Mouse (Mus musculus) MEL (cell line): Measurements from ENCODE around the gene Zfp275. TPM values are rescaled to one million over a fixed set of nuclear protein-coding genes. Genes with fewer than 3 reads are reported as not detected.

Experiments used
- DNase-seq: peaks from one replicate; pipeline ENCODE4 v3.0.0; 2011; ENCODE audit warnings: low read depth, low spot score
- H3K27ac ChIP-seq: 2 replicates; pipeline ENCODE4 v1.5.1; 2012; ENCODE audit warnings: low read depth, mild to moderate bottlenecking, control low read depth, low read length, moderate library complexity; ENCODE audit not compliant: control insufficient read depth
- H3K27me3 ChIP-seq, 2 experiments: fragments of 150-350 bp in 1 of 2; sonication (generic) in 1 of 2; 2 replicates each; pipeline ENCODE4 v1.6.1; 2012; ENCODE audit warnings: low read length in 2 of 2, mild to moderate bottlenecking in 2 of 2, improper control_type of control experiment in 1 of 2, moderate library complexity in 1 of 2; ENCODE audit not compliant: insufficient read depth in 2 of 2, control insufficient read depth in 1 of 2
- H3K36me3 ChIP-seq, 2 experiments: 2 replicates each; pipeline ENCODE4 v1.6.1; 2012 to 2014; ENCODE audit warnings: low read length in 2 of 2, improper control_type of control experiment in 1 of 2, inconsistent platforms in 1 of 2, mild to moderate bottlenecking in 1 of 2; ENCODE audit not compliant: insufficient read depth in 2 of 2, control insufficient read depth in 1 of 2
- H3K4me1 ChIP-seq, 2 experiments: fragments of 150-350 bp in 1 of 2; sonication (generic) in 1 of 2; 2 replicates each; pipeline ENCODE4 v1.6.1; 2012; ENCODE audit warnings: low read length in 2 of 2, improper control_type of control experiment in 1 of 2, mild to moderate bottlenecking in 1 of 2; ENCODE audit not compliant: insufficient read depth in 2 of 2, control insufficient read depth in 1 of 2
- H3K4me3 ChIP-seq, 2 experiments: fragments of 150-350 bp in 1 of 2; sonication (generic) in 1 of 2; 2 replicates each; pipeline ENCODE4 v1.5.1; 2012; ENCODE audit warnings: low read depth in 2 of 2, low read length in 2 of 2, mild to moderate bottlenecking in 2 of 2, moderate library complexity in 2 of 2, control low read depth in 1 of 2, improper control_type of control experiment in 1 of 2; ENCODE audit not compliant: control insufficient read depth in 1 of 2, insufficient read depth in 1 of 2
- H3K79me2 ChIP-seq: 2 replicates; pipeline ENCODE4 v1.6.1; 2012; ENCODE audit warnings: mild to moderate bottlenecking, low read length, moderate library complexity; ENCODE audit not compliant: control insufficient read depth, poor library complexity, insufficient read depth
- H3K9ac ChIP-seq: 2 replicates; pipeline ENCODE4 v1.6.1; 2012; ENCODE audit warnings: low read depth, mild to moderate bottlenecking, control low read depth, low read length, moderate library complexity; ENCODE audit not compliant: control insufficient read depth, poor library complexity, severe bottlenecking
- H3K9me3 ChIP-seq: fragments of 150-350 bp; sonication (generic); replicated peaks from 2 replicates; pipeline ENCODE4 v1.6.1; 2012; ENCODE audit warnings: mild to moderate bottlenecking, low read length, improper control_type of control experiment, moderate library complexity; ENCODE audit not compliant: insufficient read depth
- BHLHE40 ChIP-seq: IDR thresholded peaks from 2 replicates; pipeline ENCODE4 v1.6.1; 2012; ENCODE audit warnings: low read depth, mild to moderate bottlenecking, inconsistent platforms, low read length, improper control_type of control experiment, borderline replicate concordance
- CHD2 ChIP-seq: IDR thresholded peaks from 2 replicates; pipeline ENCODE4 v1.6.1; 2011; ENCODE audit warnings: low read length, improper control_type of control experiment
- CTCF ChIP-seq, 3 experiments: IDR thresholded peaks in 2 of 3; conservative IDR thresholded peaks in 1 of 3; 2 replicates each; pipeline ENCODE4 v1.5.1; 2011 to 2012; ENCODE audit warnings: low read length in 3 of 3, low read depth in 2 of 3, mild to moderate bottlenecking in 2 of 3, improper control_type of control experiment in 1 of 3, inconsistent platforms in 1 of 3, mixed read lengths in 1 of 3, moderate library complexity in 1 of 3; ENCODE audit not compliant: control insufficient read depth in 1 of 3, insufficient read depth in 1 of 3, poor library complexity in 1 of 3, severe bottlenecking in 1 of 3
- ELF1 ChIP-seq: IDR thresholded peaks from 2 replicates; pipeline ENCODE4 v1.6.1; 2014; ENCODE audit warnings: low read depth, mild to moderate bottlenecking, inconsistent platforms, low read length, improper control_type of control experiment, moderate library complexity
- EP300 ChIP-seq, 2 experiments: IDR thresholded peaks; 2 replicates each; pipeline ENCODE4 v1.6.1; 2011; ENCODE audit warnings: improper control_type of control experiment in 2 of 2, low read length in 2 of 2, low read depth in 1 of 2, mild to moderate bottlenecking in 1 of 2
- GATA1 ChIP-seq: IDR thresholded peaks from 2 replicates; pipeline ENCODE4 v1.6.1; 2011; ENCODE audit warnings: low read depth, low read length, improper control_type of control experiment
- HCFC1 ChIP-seq: IDR thresholded peaks from 2 replicates; pipeline ENCODE4 v1.6.1; 2012; ENCODE audit warnings: low read depth, mild to moderate bottlenecking, inconsistent platforms, low read length, improper control_type of control experiment, moderate library complexity
- JUND ChIP-seq: IDR thresholded peaks from 2 replicates; pipeline ENCODE4 v1.6.1; 2011; ENCODE audit warnings: low read depth, mild to moderate bottlenecking, improper control_type of control experiment, low read length
- KAT2A ChIP-seq: conservative IDR thresholded peaks from 2 replicates; pipeline ENCODE4 v1.6.1; 2012; ENCODE audit warnings: low read depth, low read length, improper control_type of control experiment, inconsistent platforms
- MAFK ChIP-seq: IDR thresholded peaks from 2 replicates; pipeline ENCODE4 v1.6.1; 2011; ENCODE audit warnings: low read depth, mild to moderate bottlenecking, low read length, improper control_type of control experiment, borderline replicate concordance
- MAZ ChIP-seq: IDR thresholded peaks from 2 replicates; pipeline ENCODE4 v1.6.1; 2012; ENCODE audit warnings: low read depth, mild to moderate bottlenecking, inconsistent platforms, low read length, improper control_type of control experiment
- MEF2A ChIP-seq: IDR thresholded peaks from 2 replicates; pipeline ENCODE4 v1.6.1; 2014; ENCODE audit warnings: low read depth, mild to moderate bottlenecking, inconsistent platforms, low read length, improper control_type of control experiment; ENCODE audit not compliant: poor library complexity, insufficient replicate concordance, severe bottlenecking; ENCODE audit errors: extremely low read depth
- MXI1 ChIP-seq: IDR thresholded peaks from 2 replicates; pipeline ENCODE4 v1.6.1; 2011; ENCODE audit warnings: mild to moderate bottlenecking, low read depth, low read length, improper control_type of control experiment
- MYB ChIP-seq: IDR thresholded peaks from 2 replicates; pipeline ENCODE4 v1.6.1; 2011; ENCODE audit warnings: mild to moderate bottlenecking, low read depth, low read length, improper control_type of control experiment
- MYC ChIP-seq: IDR thresholded peaks from 2 replicates; pipeline ENCODE4 v1.6.1; 2011; ENCODE audit warnings: low read depth, mild to moderate bottlenecking, low read length, improper control_type of control experiment, moderate library complexity
- RAD21 ChIP-seq: IDR thresholded peaks from 2 replicates; pipeline ENCODE4 v1.6.1; 2011; ENCODE audit warnings: mild to moderate bottlenecking, low read depth, low read length, improper control_type of control experiment
- SMC3 ChIP-seq: IDR thresholded peaks from 2 replicates; pipeline ENCODE4 v1.6.1; 2011; ENCODE audit warnings: low read depth, low read length, improper control_type of control experiment
- TBP ChIP-seq: IDR thresholded peaks from 2 replicates; pipeline ENCODE4 v1.8.0; 2011; ENCODE audit warnings: low read depth, low read length, improper control_type of control experiment
- ZC3H11A ChIP-seq: IDR thresholded peaks from 2 replicates; pipeline ENCODE4 v1.6.1; 2012; ENCODE audit warnings: low read depth, mild to moderate bottlenecking, inconsistent platforms, low read length, improper control_type of control experiment
- ZMIZ1 ChIP-seq: IDR thresholded peaks from 2 replicates; pipeline ENCODE4 v1.6.1; 2012; ENCODE audit warnings: low read depth, mild to moderate bottlenecking, inconsistent platforms, low read length, improper control_type of control experiment, moderate library complexity
- ZNF384 ChIP-seq: IDR thresholded peaks from 2 replicates; pipeline ENCODE4 v1.6.1; 2012; ENCODE audit warnings: low read depth, mild to moderate bottlenecking, inconsistent platforms, low read length, improper control_type of control experiment
- polyA plus RNA-seq, 2 experiments: library from polyadenylated mRNA; stranded (reverse) in 1 of 2; unstranded in 1 of 2; fragments of >175 nt in 1 of 2; fragments of >200 nt in 1 of 2; gene quantifications; 2 replicates each; pipeline versions ENCODE4 v1.2.1 to v1.2.4; 2012; ENCODE audit warnings: low replicate concordance in 2 of 2, low read depth in 1 of 2; ENCODE audit not compliant: insufficient read length in 2 of 2, insufficient read depth in 1 of 2, missing spikeins in 1 of 2
- total RNA-seq: library from RNA; depleted of rRNA; stranded (reverse); fragments of 300-350 nt; gene quantifications from 2 replicates; pipeline ENCODE4 v1.2.3, GENCODE M21; 2012

Gene Zfp275
- total and polyA plus RNA-seq, 3 experiments = 4.5 to 5.9 TPM; not detected in 1

DNA sequence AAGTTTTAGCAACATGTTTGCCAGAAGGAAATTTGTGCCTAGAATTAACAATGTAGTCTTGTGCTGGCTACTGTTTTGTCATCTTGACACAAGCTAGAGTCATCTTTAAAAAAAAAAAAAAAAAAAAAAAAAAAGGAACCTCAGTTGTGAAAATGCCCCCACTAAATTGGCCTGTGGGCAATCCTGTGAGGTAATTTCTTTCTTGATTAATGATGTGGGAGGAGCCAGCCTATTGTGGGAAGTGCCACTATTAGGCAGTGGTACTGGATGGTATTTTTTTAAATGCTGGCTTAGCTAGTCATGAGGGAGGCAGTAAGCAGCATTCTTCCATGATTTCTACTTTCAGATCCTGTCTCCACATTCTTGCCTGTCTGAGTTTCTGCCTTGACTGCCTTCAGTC lies 20.9 kb downstream of the Zfp275 start:
- H3K27ac ChIP-seq = no peak overlapping the region
- H3K4me1 ChIP-seq = no peaks in the 10 kb centered on the region
- no peak overlapping the region for H3K4me3 ChIP-seq
- DNase-seq = peak; percentile 9
- H3K27me3 ChIP-seq = no peaks in the 10 kb centered on the region
- no peaks in the 10 kb centered on the region for H3K79me2 ChIP-seq
- no peak overlapping the region for H3K9ac ChIP-seq
- H3K36me3 ChIP-seq = no peaks in the 10 kb centered on the region
- no peaks in the 10 kb centered on the region for H3K9me3 ChIP-seq
- TF ChIP-seq ZNF384 = peak; percentile 83
- no peak for TF ChIP-seq GATA1
- TF ChIP-seq, all 39 proteins: peak for 1

DNA sequence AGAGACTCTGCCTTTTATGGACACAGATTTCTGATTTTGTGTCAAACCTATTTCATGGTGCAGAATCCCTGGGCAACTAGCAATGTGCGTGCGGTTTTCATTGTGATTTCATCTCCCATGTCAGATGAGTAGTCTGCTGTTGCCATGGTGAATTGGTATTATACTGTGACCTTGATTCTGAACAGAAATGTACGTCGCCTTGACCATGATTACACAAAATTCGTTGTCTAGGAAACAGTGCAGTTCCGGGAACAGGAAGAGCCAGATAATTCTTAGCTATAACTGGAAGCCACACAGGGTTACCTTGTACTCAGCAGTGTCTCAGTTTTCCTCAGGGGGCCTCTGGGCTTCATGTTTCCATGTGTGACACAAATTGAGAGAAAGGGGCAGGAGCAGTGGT lies 42.0 kb downstream of the Zfp275 start:
- no peak for DNase-seq
- Histone ChIP-seq H3K27me3 (no peaks in the 10 kb centered on the region), H3K36me3 (no peaks in the 10 kb centered on the region), H3K9ac (no peak overlapping the region), H3K4me1 (no peaks in the 10 kb centered on the region), H3K9me3 (no peaks in the 10 kb centered on the region), H3K4me3 (no peak overlapping the region), H3K79me2 (no peaks in the 10 kb centered on the region), H3K27ac (no peak overlapping the region)
- TF ChIP-seq TBP (no peak), MXI1 (no peak), MYB (no peak), MEF2A (no peak)

DNA sequence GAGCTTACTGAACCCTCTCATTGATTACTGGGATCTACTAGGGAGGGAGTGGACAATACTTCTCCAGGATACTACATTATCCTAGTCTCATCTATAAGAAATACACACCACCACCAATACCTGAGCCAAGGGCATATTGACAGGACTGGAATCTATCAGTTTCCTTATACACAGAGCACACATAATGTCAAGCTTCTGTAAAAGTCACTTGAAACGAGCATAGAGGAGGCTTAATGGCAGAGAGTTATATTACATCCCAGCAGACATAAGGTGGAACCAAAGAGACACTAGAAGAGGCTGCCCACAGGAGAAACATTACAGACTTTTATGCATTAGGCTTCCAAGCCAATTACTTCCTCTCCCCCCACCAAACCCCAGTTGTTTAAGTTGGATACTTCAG lies 42.5 kb downstream of the Zfp275 start:
- TF ChIP-seq JUND = no peak
- TF ChIP-seq ZC3H11A = no peak
- no peak for TF ChIP-seq KAT2A
- TF ChIP-seq BHLHE40 = no peak
- Histone ChIP-seq H3K27ac (no peak overlapping the region), H3K9me3 (no peaks in the 10 kb centered on the region), H3K79me2 (no peaks in the 10 kb centered on the region), H3K27me3 (no peaks in the 10 kb centered on the region), H3K4me1 (no peaks in the 10 kb centered on the region), H3K9ac (no peak overlapping the region), H3K4me3 (no peak overlapping the region), H3K36me3 (no peaks in the 10 kb centered on the region)
- DNase-seq = no peak

DNA sequence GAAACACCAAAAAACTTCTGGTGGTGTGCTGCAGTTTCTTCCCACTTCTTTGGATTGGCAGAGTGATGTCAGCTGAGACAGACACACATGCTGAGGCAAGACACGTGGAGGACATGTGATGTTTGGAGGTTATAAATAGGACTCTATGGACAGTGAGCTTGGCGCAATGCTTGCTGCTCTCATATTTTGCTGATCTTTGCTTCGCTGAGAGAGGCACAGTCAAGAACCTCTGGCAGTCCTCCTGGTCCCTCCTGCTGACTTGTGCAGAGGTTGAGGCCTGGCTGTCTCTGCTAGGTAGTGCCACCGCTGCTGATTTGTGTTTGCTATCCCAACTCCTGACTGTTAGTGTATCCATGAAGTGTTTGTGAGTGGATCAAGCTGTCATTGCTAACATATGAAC lies 49.1 kb downstream of the Zfp275 start:
- no peak overlapping the region for H3K4me3 ChIP-seq
- H3K9ac ChIP-seq = no peak overlapping the region
- no peak for DNase-seq
- no peaks in the 10 kb centered on the region for H3K9me3 ChIP-seq
- no peaks in the 10 kb centered on the region for H3K79me2 ChIP-seq
- H3K27ac ChIP-seq = no peak overlapping the region
- H3K4me1 ChIP-seq = no peaks in the 10 kb centered on the region
- no peaks in the 10 kb centered on the region for H3K27me3 ChIP-seq
- H3K36me3 ChIP-seq = no peaks in the 10 kb centered on the region
- TF ChIP-seq KAT2A = no peak
- TF ChIP-seq MYB = no peak
- no peak for TF ChIP-seq ZC3H11A
- TF ChIP-seq HCFC1 = no peak
- TF ChIP-seq SMC3 = no peak
- TF ChIP-seq ZMIZ1 = no peak
- no peak for TF ChIP-seq MAFK
- TF ChIP-seq TBP = no peak
- no peak for TF ChIP-seq CHD2
- no peak for TF ChIP-seq MYC
- TF ChIP-seq MAZ = no peak
- no peak for TF ChIP-seq ELF1
- no peak for TF ChIP-seq MEF2A
- no peak for TF ChIP-seq EP300 (IDR thresholded peaks at IDR 0.05; ENCODE audit: low read depth in 1 of 2, low read length in 2 of 2)
- TF ChIP-seq RAD21 = no peak
- TF ChIP-seq CTCF (IDR thresholded peaks at IDR 0.05 in 2 of 3, conservative IDR thresholded peaks at IDR 0.05 in 1 of 3; ENCODE audit: control insufficient read depth in 1 of 3, insufficient read depth in 1 of 3, low read depth in 2 of 3, low read length in 3 of 3, poor library complexity in 1 of 3, severe bottlenecking in 1 of 3) = no peak
